Mouse (Mus musculus) CD4-positive, CD25-positive, alpha-beta regulatory T cell, adult 9 weeks (primary cell): Measurements from ENCODE around the gene Ptbp1. TPM values are rescaled to one million over a fixed set of nuclear protein-coding genes. Genes with fewer than 3 reads are reported as not detected.

Experiments used
- polyA plus RNA-seq: library from polyadenylated mRNA; unstranded; fragments of 100-300 nt; shearing (Covaris generic); gene quantifications from one replicate; pipeline ENCODE4 v1.2.1, GENCODE M21; 2017

Gene Ptbp1
- polyA plus RNA-seq: 357 TPM

DNA sequence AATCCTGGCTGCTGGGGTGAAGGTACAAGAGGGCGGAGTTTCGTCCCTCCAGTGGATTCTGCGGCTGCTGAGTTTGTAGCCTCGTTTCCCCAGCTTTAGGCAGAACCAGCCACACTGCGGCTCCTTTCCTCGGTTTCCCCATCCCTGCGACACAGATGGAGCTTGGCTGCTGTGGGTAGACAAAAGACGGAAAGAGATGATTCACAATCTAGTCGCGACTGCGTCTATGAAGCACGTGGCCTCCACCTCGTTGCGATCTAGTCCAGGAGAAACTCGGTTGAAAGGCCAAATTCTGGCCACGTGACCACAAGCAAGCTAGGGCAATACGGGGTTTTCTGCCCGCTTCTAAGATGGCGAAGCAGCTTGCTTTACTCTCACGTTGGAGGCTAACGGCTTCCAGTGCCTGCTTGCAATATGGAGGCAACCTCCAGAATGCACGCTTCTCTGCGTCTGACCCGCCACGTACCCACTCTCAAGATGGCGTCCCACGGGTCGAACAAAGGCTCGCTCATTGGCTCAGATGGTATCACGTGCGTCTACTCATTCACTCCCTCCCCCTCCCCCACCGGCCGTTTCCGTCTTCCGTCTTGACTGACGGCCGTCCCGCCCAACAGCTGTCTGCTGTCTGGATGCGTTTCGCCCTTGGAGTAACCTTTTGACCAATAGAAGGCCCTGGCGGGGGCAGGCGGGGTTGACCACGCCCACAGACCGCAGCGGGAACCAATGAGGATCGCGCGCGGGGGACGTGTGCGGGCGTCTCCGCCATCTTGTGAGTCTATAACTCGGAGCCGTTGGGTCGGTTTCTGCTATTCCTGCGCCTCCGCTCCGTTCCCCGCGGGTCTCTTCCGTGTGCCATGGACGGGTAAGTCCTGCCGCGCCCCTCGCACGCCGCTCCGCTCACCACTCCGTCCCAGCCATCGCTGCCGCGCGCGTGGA is at the start of gene Ptbp1:
Gene Ptbp1, plus strand, starts transcription at position 568 of the 936 bp plus-strand sequence.

DNA sequence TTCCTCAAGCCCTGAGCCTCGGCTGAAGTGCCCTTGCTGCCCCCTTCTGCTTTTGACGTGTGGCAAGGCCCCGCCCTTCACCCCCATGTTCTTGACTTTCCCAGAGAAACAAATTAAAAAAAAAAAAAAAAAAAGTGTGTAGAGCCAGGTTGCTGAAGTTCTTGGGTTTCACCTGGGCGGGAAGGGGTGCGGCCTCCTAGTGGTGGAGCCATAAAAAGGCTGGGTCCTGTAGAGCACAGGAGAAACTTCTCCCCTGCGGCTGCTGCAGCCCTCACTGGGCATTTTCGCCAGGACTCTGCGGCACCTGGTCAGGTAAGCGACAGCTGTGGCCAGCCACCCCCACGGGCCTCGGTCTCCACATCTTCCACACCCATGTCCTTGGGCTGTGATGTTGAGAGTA is 33.4 kb upstream of the Ptbp1 start, which contains the start of gene Misp:
Gene Misp, plus strand, starts transcription at position 208 of the 400 bp plus-strand sequence.

DNA sequence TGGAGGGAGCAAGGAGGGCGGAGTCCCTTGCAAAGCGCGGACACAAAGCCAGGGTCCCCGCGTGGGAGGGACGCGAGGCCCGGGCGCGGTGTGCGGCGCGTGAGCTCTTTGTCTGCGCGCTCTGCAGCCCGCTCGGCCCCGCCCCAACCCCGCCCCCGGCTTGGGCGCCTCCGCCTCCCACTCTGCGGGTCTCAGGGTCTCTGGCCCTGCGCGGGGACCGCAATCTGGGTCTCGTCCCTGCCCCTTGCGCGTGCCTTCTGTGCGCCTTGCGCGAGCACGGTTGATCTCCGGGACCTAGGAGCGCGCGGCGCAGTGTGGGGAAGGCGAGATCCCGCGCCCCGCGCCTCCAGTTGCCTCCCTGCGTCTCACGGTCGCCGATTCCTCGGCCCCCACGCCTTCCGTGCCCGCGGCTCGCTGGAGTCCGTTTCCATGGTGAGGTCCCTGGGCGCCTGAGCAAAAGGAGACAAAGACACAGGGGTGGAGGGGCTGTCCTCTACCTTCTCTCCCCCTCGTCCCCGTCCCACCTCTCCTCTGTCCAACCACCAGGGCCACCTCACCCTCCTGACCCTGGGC is 20.1 kb downstream of the Ptbp1 start, which contains the start of the genes Prtn3 and Plppr3:
Gene Prtn3, plus strand, starts transcription at position 187 of the 573 bp plus-strand sequence.
Gene Plppr3, minus strand, starts transcription at position 345 of the 573 bp plus-strand sequence.

DNA sequence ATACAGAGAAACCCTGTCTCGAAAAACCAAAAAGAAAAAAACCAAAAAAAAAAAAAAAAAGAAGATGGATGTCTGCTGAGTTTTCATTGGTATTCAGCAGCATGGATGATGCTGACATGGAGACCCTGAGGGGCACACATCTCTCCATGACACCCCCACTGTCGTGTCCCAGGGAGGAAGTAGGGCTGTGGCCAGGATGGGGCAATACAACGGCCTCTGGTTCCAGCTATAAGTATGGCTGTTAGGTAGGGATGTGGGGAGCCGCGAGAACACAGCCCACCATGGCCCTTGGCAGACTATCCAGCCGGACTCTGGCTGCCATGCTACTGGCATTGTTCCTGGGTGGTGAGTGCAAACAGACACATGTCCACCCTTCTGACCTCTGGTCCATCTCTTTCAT is 31.8 kb downstream of the Ptbp1 start, which contains the start of gene Elane:
Gene Elane, plus strand, starts transcription at position 194 of the 400 bp plus-strand sequence.

DNA sequence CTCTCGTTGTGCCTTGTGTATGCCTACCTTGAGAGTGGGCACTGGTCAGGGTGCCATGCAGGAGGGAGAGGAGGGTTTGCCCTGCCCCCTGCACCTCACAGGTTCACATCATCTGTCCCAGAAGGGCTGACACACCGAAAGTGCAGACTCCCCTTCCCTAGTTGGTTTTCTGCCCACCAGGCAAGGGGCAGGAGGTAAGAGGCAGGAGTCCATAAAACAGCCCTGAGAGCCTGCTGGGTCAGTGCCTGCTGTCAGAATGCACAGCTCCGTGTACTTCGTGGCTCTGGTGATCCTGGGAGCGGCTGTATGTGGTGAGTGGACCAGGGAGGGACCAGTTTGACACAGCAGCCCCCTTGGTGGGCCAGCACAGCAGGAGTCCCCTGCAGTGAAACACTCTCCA is 36.4 kb downstream of the Ptbp1 start, which contains the start of gene Cfd:
Gene Cfd, plus strand, starts transcription at position 184 of the 400 bp plus-strand sequence.

DNA sequence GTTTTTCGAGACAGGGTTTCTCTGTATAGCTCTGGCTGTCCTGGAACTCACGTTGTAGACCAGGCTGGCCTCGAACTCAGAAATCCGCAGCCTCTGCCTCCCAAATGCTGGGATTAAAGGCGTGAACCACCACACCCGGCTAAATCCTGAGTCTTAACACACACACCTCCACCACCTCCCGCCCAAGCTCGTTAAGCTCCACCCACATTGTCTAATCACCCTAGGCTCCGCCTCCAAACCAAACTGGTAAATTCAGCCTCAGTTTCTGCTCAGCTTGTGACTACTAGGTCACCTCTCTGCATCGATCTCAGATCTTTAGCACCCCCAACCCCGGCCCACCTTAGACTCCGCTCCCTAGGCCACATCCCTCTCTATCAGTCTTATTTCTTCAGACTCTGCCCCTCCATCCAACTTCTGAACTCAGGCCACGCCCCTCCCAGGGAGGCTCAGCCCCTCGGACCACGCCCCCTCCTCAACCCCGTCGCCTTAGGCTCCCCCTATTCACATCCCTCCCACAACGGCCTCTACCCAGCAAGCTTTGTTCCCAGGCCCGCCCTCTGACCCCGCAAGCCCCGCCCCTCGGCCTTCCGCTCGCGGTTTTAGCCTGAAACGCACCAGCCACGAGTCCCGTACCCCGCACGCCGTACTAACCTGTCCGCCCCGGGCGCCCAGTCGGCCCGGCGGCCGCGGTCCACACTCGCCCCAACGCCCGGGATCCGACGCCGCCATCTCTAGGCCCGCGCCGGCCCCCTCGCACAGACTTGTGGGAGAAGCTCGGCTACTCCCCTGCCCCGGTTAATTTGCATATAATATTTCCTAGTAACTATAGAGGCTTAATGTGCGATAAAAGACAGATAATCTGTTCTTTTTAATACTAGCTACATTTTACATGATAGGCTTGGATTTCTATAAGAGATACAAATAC is 54.2 kb downstream of the Ptbp1 start, which contains the start of gene Med16:
Gene Med16, minus strand, starts transcription at position 757 of the 925 bp plus-strand sequence.

DNA sequence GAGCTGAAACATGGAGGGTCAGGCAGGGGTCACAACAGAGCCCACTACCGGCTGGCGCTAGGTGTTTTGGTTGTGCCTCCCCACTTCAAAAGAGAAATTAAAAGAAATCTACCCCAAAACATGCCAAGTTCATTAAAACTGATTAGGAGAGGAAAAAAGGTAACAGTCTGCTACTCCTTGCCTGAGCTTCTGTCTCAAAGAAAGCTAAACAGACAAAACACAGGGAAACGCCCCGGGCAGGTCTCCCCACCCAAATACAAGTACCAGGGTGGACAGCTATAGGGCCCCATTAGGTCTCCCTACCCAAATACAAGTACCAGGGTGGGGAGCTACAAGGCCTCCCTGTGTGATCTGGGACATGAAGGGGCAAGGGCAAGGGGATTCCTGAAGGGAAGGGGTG is 56.3 kb downstream of the Ptbp1 start, which contains the start of gene Gm26602:
Gene Gm26602, plus strand, starts transcription at position 301 of the 400 bp plus-strand sequence.

Other genes starting within 250 kb of the Ptbp1 start
- gene C2cd4c, start 240.4 kb upstream of the Ptbp1 start, polyA plus RNA-seq: not detected
- gene Shc2, start 216.5 kb upstream of the Ptbp1 start, polyA plus RNA-seq: not detected
- not detected for gene Odf3l2, start 208.7 kb upstream of the Ptbp1 start, polyA plus RNA-seq
- 0.40 TPM for gene Madcam1, start 189.9 kb upstream of the Ptbp1 start, polyA plus RNA-seq
- gene Tpgs1, start 185.1 kb upstream of the Ptbp1 start, polyA plus RNA-seq: 29.7 TPM
- 12.9 TPM for gene Cdc34, start 172.2 kb upstream of the Ptbp1 start, polyA plus RNA-seq
- 0.63 TPM for gene Gzmm, start 165.4 kb upstream of the Ptbp1 start, polyA plus RNA-seq
- gene Bsg, start 149.9 kb upstream of the Ptbp1 start, polyA plus RNA-seq: 186 TPM
- gene Hcn2, start 137.8 kb upstream of the Ptbp1 start, polyA plus RNA-seq: not detected
- gene Polrmt, start 107.8 kb upstream of the Ptbp1 start, polyA plus RNA-seq: 35.6 TPM
- gene Fgf22, start 99.4 kb upstream of the Ptbp1 start, polyA plus RNA-seq: not detected
- gene Rnf126, start 87.5 kb upstream of the Ptbp1 start, polyA plus RNA-seq: 4.2 TPM
- gene Fstl3, start 77.2 kb upstream of the Ptbp1 start, polyA plus RNA-seq: 0.52 TPM
- gene Prss57, start 63.5 kb upstream of the Ptbp1 start, polyA plus RNA-seq: not detected
- 0.27 TPM for gene Palm, start 60.9 kb upstream of the Ptbp1 start, polyA plus RNA-seq
- not detected for gene Misp, start 33.4 kb upstream of the Ptbp1 start, polyA plus RNA-seq
- not detected for gene Prtn3, start 20.0 kb downstream of the Ptbp1 start, polyA plus RNA-seq
- gene Plppr3, start 20.2 kb downstream of the Ptbp1 start, polyA plus RNA-seq: 5.6 TPM
- not detected for gene Elane, start 31.8 kb downstream of the Ptbp1 start, polyA plus RNA-seq
- gene Cfd, start 36.4 kb downstream of the Ptbp1 start, polyA plus RNA-seq: not detected
- 18.3 TPM for gene Med16, start 54.5 kb downstream of the Ptbp1 start, polyA plus RNA-seq
- 3.7 TPM for gene Gm26602, start 56.4 kb downstream of the Ptbp1 start, polyA plus RNA-seq
- gene Kiss1r, start 62.5 kb downstream of the Ptbp1 start, polyA plus RNA-seq: 0.24 TPM
- 205 TPM for gene R3hdm4, start 66.8 kb downstream of the Ptbp1 start, polyA plus RNA-seq
- gene Arid3a, start 72.6 kb downstream of the Ptbp1 start, polyA plus RNA-seq: 7.4 TPM
- gene Wdr18, start 105.7 kb downstream of the Ptbp1 start, polyA plus RNA-seq: 79.7 TPM
- 0.22 TPM for gene Grin3b, start 116.3 kb downstream of the Ptbp1 start, polyA plus RNA-seq
- 3.8 TPM for gene Tmem259, start 129.9 kb downstream of the Ptbp1 start, polyA plus RNA-seq
- 1,134 TPM for gene Cnn2, start 134.2 kb downstream of the Ptbp1 start, polyA plus RNA-seq
- gene Abca7, start 142.1 kb downstream of the Ptbp1 start, polyA plus RNA-seq: 62.4 TPM
- 911 TPM for gene Arhgap45, start 162.2 kb downstream of the Ptbp1 start, polyA plus RNA-seq
- gene Polr2e, start 185.4 kb downstream of the Ptbp1 start, polyA plus RNA-seq: 250 TPM
- gene Gpx4, start 192.7 kb downstream of the Ptbp1 start, polyA plus RNA-seq: 504 TPM